Mouse (Mus musculus) layer of hippocampus, adult 18-20 months (tissue): ENCODE measurements around the gene Clca1. TPM values are rescaled to one million over a fixed set of nuclear protein-coding genes. Genes with fewer than 3 reads are reported as not detected.

ENCODE experiments used
- total RNA-seq, 2 experiments: library from RNA; stranded (reverse); gene quantifications; 2 replicates each; pipeline ENCODE4 v1.2.3; 2021

Clca1 gene
- total RNA-seq, 2 experiments from 2014 or later, result 0.07 TPM; not detected in 1

Other genes starting within 250 kb of the Clca1 start
- gene Clca3a2, start 213.3 kb downstream of the Clca1 start, total RNA-seq, result under 1 TPM in 1 of 2 experiments, not detected in 1; 0.61 TPM
- gene Clca3b, start 183.4 kb downstream of the Clca1 start, total RNA-seq, result not detected
- not detected for gene Clca4b, start 100.2 kb downstream of the Clca1 start, total RNA-seq
- gene Clca4a, start 57.7 kb downstream of the Clca1 start, total RNA-seq, result not detected
- not detected for gene Clca2, start 66.7 kb upstream of the Clca1 start, total RNA-seq
- 10 to 100 TPM; 17.0 to 17.7 TPM for gene Odf2l, start 85.8 kb upstream of the Clca1 start, total RNA-seq